Mouse (Mus musculus) MEL (cell line): ENCODE results near the gene Smarcd2.

ENCODE experiments used
- BHLHE40 ChIP-seq: IDR thresholded peaks from 2 replicates; pipeline ENCODE4 v1.6.1; 2012; ENCODE audit warnings: low read depth, mild to moderate bottlenecking, inconsistent platforms, low read length, improper control_type of control experiment, borderline replicate concordance
- CTCF ChIP-seq, 3 experiments: IDR thresholded peaks in 2 of 3; conservative IDR thresholded peaks in 1 of 3; 2 replicates each; pipeline ENCODE4 v1.5.1; 2011 to 2012; ENCODE audit warnings: low read length in 3 of 3, low read depth in 2 of 3, mild to moderate bottlenecking in 2 of 3, improper control_type of control experiment in 1 of 3, inconsistent platforms in 1 of 3, mixed read lengths in 1 of 3, moderate library complexity in 1 of 3; ENCODE audit not compliant: control insufficient read depth in 1 of 3, insufficient read depth in 1 of 3, poor library complexity in 1 of 3, severe bottlenecking in 1 of 3
- EP300 ChIP-seq, 2 experiments: IDR thresholded peaks; 2 replicates each; pipeline ENCODE4 v1.6.1; 2011; ENCODE audit warnings: improper control_type of control experiment in 2 of 2, low read length in 2 of 2, low read depth in 1 of 2, mild to moderate bottlenecking in 1 of 2
- GATA1 ChIP-seq: IDR thresholded peaks from 2 replicates; pipeline ENCODE4 v1.6.1; 2011; ENCODE audit warnings: low read depth, low read length, improper control_type of control experiment
- HCFC1 ChIP-seq: IDR thresholded peaks from 2 replicates; pipeline ENCODE4 v1.6.1; 2012; ENCODE audit warnings: low read depth, mild to moderate bottlenecking, inconsistent platforms, low read length, improper control_type of control experiment, moderate library complexity
- MAX ChIP-seq: IDR thresholded peaks from 2 replicates; pipeline ENCODE4 v1.6.1; 2011; ENCODE audit warnings: low read length, improper control_type of control experiment
- MAZ ChIP-seq: IDR thresholded peaks from 2 replicates; pipeline ENCODE4 v1.6.1; 2012; ENCODE audit warnings: low read depth, mild to moderate bottlenecking, inconsistent platforms, low read length, improper control_type of control experiment
- MEF2A ChIP-seq: IDR thresholded peaks from 2 replicates; pipeline ENCODE4 v1.6.1; 2014; ENCODE audit warnings: low read depth, mild to moderate bottlenecking, inconsistent platforms, low read length, improper control_type of control experiment; ENCODE audit not compliant: poor library complexity, insufficient replicate concordance, severe bottlenecking; ENCODE audit errors: extremely low read depth
- MXI1 ChIP-seq: IDR thresholded peaks from 2 replicates; pipeline ENCODE4 v1.6.1; 2011; ENCODE audit warnings: mild to moderate bottlenecking, low read depth, low read length, improper control_type of control experiment
- NELFE ChIP-seq: IDR thresholded peaks from 2 replicates; pipeline ENCODE4 v1.6.1; 2011; ENCODE audit warnings: low read depth, low read length, improper control_type of control experiment
- POLR2A ChIP-seq, 2 experiments: IDR thresholded peaks; 2 replicates each; pipeline ENCODE4 v1.6.1; 2011 to 2012; ENCODE audit warnings: low read length in 2 of 2, mild to moderate bottlenecking in 2 of 2, control low read depth in 1 of 2, improper control_type of control experiment in 1 of 2, low read depth in 1 of 2, moderate library complexity in 1 of 2; ENCODE audit not compliant: control insufficient read depth in 1 of 2, insufficient read depth in 1 of 2, poor library complexity in 1 of 2
- TBP ChIP-seq: IDR thresholded peaks from 2 replicates; pipeline ENCODE4 v1.8.0; 2011; ENCODE audit warnings: low read depth, low read length, improper control_type of control experiment
- ZC3H11A ChIP-seq: IDR thresholded peaks from 2 replicates; pipeline ENCODE4 v1.6.1; 2012; ENCODE audit warnings: low read depth, mild to moderate bottlenecking, inconsistent platforms, low read length, improper control_type of control experiment
- ZNF384 ChIP-seq: IDR thresholded peaks from 2 replicates; pipeline ENCODE4 v1.6.1; 2012; ENCODE audit warnings: low read depth, mild to moderate bottlenecking, inconsistent platforms, low read length, improper control_type of control experiment

GRCm38 (mm10) chr11:106286206-106286605, 13.4 kb upstream of the Smarcd2 start:
- TF ChIP-seq MXI1: no peak
- TF ChIP-seq BHLHE40: no peak
- no peak for TF ChIP-seq CTCF (IDR thresholded peaks at IDR 0.05 in 2 of 3, conservative IDR thresholded peaks at IDR 0.05 in 1 of 3; ENCODE audit: control insufficient read depth in 1 of 3, insufficient read depth in 1 of 3, low read depth in 2 of 3, low read length in 3 of 3, poor library complexity in 1 of 3, severe bottlenecking in 1 of 3)
- no peak for TF ChIP-seq HCFC1
- TF ChIP-seq GATA1: no peak
- no peak for TF ChIP-seq NELFE
- TF ChIP-seq POLR2A (IDR thresholded peaks at IDR 0.05; ENCODE audit: control insufficient read depth in 1 of 2, insufficient read depth in 1 of 2, low read depth in 1 of 2, low read length in 2 of 2, poor library complexity in 1 of 2): no peak
- TF ChIP-seq TBP: no peak
- TF ChIP-seq EP300 (IDR thresholded peaks at IDR 0.05; ENCODE audit: low read depth in 1 of 2, low read length in 2 of 2): no peak
- no peak for TF ChIP-seq MAX
- no peak for TF ChIP-seq MAZ
- TF ChIP-seq ZC3H11A: no peak
- no peak for TF ChIP-seq MEF2A
- no peak for TF ChIP-seq ZNF384
